Mouse (Mus musculus) kidney, adult 2 months (tissue): ENCODE measurements around the gene Rnf2.

Source experiments
- CTCF ChIP-seq: fragments of 200-500 bp; conservative IDR thresholded peaks from 2 replicates; pipeline ENCODE4 v1.5.1; 2011; ENCODE audit warnings: low read depth, mild to moderate bottlenecking, control low read depth, low read length, moderate library complexity, mixed read lengths; ENCODE audit not compliant: insufficient read depth, insufficient read length
- POLR2A ChIP-seq: fragments of 200-500 bp; IDR thresholded peaks from one replicate; pipeline ENCODE4 v1.6.1; 2011; ENCODE audit warnings: low read depth, low read length, control low read depth

GRCm38 (mm10) chr1:151497942-151498341, 2.8 kb downstream of the Rnf2 start:
- no peak for TF ChIP-seq CTCF
- TF ChIP-seq POLR2A, result no peak
